Mouse (Mus musculus) testis, adult 2 months (tissue): Measurements from ENCODE around the gene Cnot10.

Source experiments
- CTCF ChIP-seq: fragments of 200-500 bp; IDR thresholded peaks from 2 replicates; pipeline ENCODE4 v1.5.1; 2012; ENCODE audit warnings: low read depth, mild to moderate bottlenecking, inconsistent platforms, low read length, moderate library complexity; ENCODE audit not compliant: control insufficient read depth, insufficient read depth, insufficient replicate concordance
- POLR2A ChIP-seq: fragments of 200-500 bp; IDR thresholded peaks from 2 replicates; pipeline ENCODE4 v1.6.1; 2012; ENCODE audit warnings: low read depth, mild to moderate bottlenecking, inconsistent platforms, low read length, moderate library complexity; ENCODE audit not compliant: control insufficient read depth

DNA sequence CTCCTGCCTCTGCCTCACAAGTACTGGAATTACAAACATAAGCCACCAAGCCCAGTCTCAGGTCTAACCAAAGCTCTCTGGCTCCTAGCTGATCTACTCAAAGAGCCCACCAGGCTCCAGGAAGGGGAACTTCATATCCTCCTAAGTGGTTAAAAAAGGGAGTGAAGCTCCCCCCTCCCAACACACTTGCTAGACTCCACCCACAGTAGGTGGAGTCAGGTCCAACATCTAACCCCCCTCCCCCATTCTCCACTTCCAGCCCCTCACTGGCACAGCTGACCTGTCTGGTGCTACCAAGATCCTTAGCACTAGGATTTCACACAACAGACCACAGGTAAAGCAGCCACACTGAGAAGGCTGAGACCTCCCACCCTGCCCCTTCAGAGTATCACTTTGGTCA lies 86.2 kb downstream of the Cnot10 start:
- TF ChIP-seq CTCF = no peak
- TF ChIP-seq POLR2A = no peak
